27 mouse cellular contexts compared by ENCODE assay signal in the genomic region with DNA sequence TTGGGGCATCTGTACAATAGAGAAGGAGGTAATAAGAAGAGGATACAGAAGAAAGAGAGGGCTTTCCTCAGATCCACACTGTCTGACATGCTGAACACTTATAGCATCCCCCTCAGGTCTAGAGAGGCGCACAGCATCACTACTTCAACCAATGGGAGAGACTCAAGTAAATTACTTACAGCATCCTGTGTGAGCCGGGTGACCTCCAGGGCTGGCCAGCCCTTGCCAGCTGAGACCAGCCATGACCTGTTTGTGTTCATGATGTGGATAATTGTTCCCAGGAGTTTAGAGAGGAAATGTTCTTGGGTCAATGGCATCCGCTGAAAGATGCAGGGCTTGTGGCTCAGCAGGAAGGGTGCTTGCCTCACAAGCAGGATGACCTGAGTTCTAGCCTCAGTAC.
DNase-seq lines count a peak whose midpoint lies in the region; ATAC-seq lines count a peak whose summit lies in the region.
"Had no signal": no experiment of that assay in that cellular context is flagged by ENCODE, and none has a peak within 500 bp of the region (broad histone marks: within the 10 kb centered on the region; RNA-seq: fewer than 3 reads in every experiment).

No protein-coding gene starts in this region.

- H3K4me2 ChIP-seq in forebrain, embryonic 14.5 days (ENCODE audit: low read length) = no peak overlapping the region
- H3K4me2 ChIP-seq in neural tube, embryonic 15.5 days = no peak overlapping the region
- H3K4me2 ChIP-seq: embryonic facial prominence, embryonic 13.5 days; heart, embryonic 12.5 days; hindbrain, embryonic 12.5 days; limb, embryonic 12.5 days; liver, embryonic 11.5 days; midbrain, embryonic 13.5 days had no signal

- no peak overlapping the region for H3K27ac ChIP-seq in forebrain, embryonic 10.5 days
- H3K27ac ChIP-seq in forebrain, embryonic 14.5 days (ENCODE audit: low read depth, low read length) = no peak overlapping the region
- H3K27ac ChIP-seq in neural tube, embryonic 15.5 days (replicated peaks) = no peak overlapping the region
- H3K27ac ChIP-seq: embryonic facial prominence, embryonic 13.5 days; hindbrain, embryonic 12.5 days; limb, embryonic 12.5 days; macrophage; midbrain, embryonic 13.5 days; stomach, postnatal 0 days had no signal

- H3K4me3 ChIP-seq in forebrain, embryonic 10.5 days = no peak overlapping the region
- no peak overlapping the region for H3K4me3 ChIP-seq in forebrain, embryonic 14.5 days (ENCODE audit: low read depth, low read length)
- H3K4me3 ChIP-seq in neural tube, embryonic 15.5 days (replicated peaks) = no peak overlapping the region
- H3K4me3 ChIP-seq: embryonic facial prominence, embryonic 13.5 days; erythroblast, embryonic 14.5 days; heart, embryonic 12.5 days; hindbrain, embryonic 12.5 days; limb, embryonic 12.5 days; midbrain, embryonic 13.5 days had no signal

- H3K9ac ChIP-seq in forebrain, embryonic 14.5 days (ENCODE audit: low read length) = no peak overlapping the region
- no peak overlapping the region for H3K9ac ChIP-seq in neural tube, embryonic 15.5 days (replicated peaks)
- H3K9ac ChIP-seq: embryonic facial prominence, embryonic 13.5 days; heart, embryonic 12.5 days; hindbrain, embryonic 12.5 days; limb, embryonic 12.5 days; liver, postnatal 0 days; midbrain, embryonic 13.5 days had no signal

- H3K27me3 ChIP-seq in forebrain, embryonic 10.5 days (ENCODE audit: poor library complexity, severe bottlenecking) = peaks cover 6% of the 10 kb centered on the region; the same call in 1 of the 2 replicates
- H3K27me3 ChIP-seq in forebrain, embryonic 14.5 days (replicated peaks; ENCODE audit: control insufficient read depth, insufficient read depth, low read length) = no peaks in the 10 kb centered on the region
- no peaks in the 10 kb centered on the region for H3K27me3 ChIP-seq in neural tube, embryonic 15.5 days (replicated peaks)
- H3K27me3 ChIP-seq: embryonic facial prominence, embryonic 13.5 days; heart, embryonic 12.5 days; midbrain, embryonic 13.5 days had no signal

- ATAC-seq in forebrain, embryonic 14.5 days = no peak
- no peak for ATAC-seq in neural tube, embryonic 15.5 days (ENCODE audit: low FRiP score)
- ATAC-seq: forebrain, embryonic 16.5 days; liver, postnatal 0 days; lung, postnatal 0 days; midbrain, embryonic 13.5 days had no signal

- peaks cover 33% of the 10 kb centered on the region for H3K4me1 ChIP-seq in forebrain, embryonic 10.5 days
- no peaks in the 10 kb centered on the region for H3K4me1 ChIP-seq in forebrain, embryonic 14.5 days (ENCODE audit: control insufficient read depth, insufficient read depth, low read length)
- no peaks in the 10 kb centered on the region for H3K4me1 ChIP-seq in neural tube, embryonic 15.5 days
- H3K4me1 ChIP-seq: heart, embryonic 12.5 days had no signal

- no peaks in the 10 kb centered on the region for H3K9me3 ChIP-seq in forebrain, embryonic 10.5 days
- no peaks in the 10 kb centered on the region for H3K9me3 ChIP-seq in forebrain, embryonic 14.5 days (replicated peaks; ENCODE audit: control insufficient read depth, low read length)
- H3K9me3 ChIP-seq in neural tube, embryonic 15.5 days (replicated peaks) = no peaks in the 10 kb centered on the region
- H3K9me3 ChIP-seq: embryonic facial prominence, embryonic 13.5 days; heart, embryonic 12.5 days; hindbrain, embryonic 12.5 days; limb, embryonic 12.5 days; midbrain, embryonic 13.5 days had no signal

- WGBS in forebrain, embryonic 10.5 days = 67% methylated on average over 3 of the region's 3 CpGs
- 74% methylated on average over 3 of the region's 3 CpGs for WGBS in forebrain, embryonic 14.5 days
- WGBS in neural tube, embryonic 15.5 days = 67% methylated on average over 3 of the region's 3 CpGs

- H3K36me3 ChIP-seq in forebrain, embryonic 10.5 days (replicated peaks) = no peaks in the 10 kb centered on the region
- no peaks in the 10 kb centered on the region for H3K36me3 ChIP-seq in forebrain, embryonic 14.5 days (ENCODE audit: control insufficient read depth, insufficient read depth, low read length)
- H3K36me3 ChIP-seq in neural tube, embryonic 15.5 days = no peaks in the 10 kb centered on the region
- H3K36me3 ChIP-seq: embryonic facial prominence, embryonic 13.5 days; heart, embryonic 12.5 days; hindbrain, embryonic 12.5 days; limb, embryonic 12.5 days; midbrain, embryonic 13.5 days had no signal

- DNase-seq in forebrain, embryonic 10.5 days (ENCODE audit: extremely low spot score, low spot score) = peak; percentile 47
- no peak for DNase-seq in forebrain, embryonic 14.5 days (ENCODE audit: low spot score)
- peak; percentile 45 for DNase-seq in neural tube, embryonic 10.5 days (ENCODE audit: extremely low spot score, low spot score)
- peak; percentile 50 for DNase-seq in hindlimb bud, embryonic 11.5 days (ENCODE audit: extremely low spot score, low read depth, low spot score)
- DNase-seq in kidney, postnatal 36 days = no peak
- no peak for DNase-seq in thymus, postnatal 36 days
- DNase-seq: adrenal gland, postnatal 10 days; cerebellum, adult 2 months; cerebellum, postnatal 25 days; gastrocnemius, postnatal 25 days; heart, adult 18-20 months; heart, postnatal 10 days; kidney, adult 8-10 months; kidney, postnatal 10 days; liver, postnatal 0 days had no signal

Comparison
In these comparisons a context has a peak if more than half of its experiments do, and no peak if none do; other contexts are left out.
1. DNase-seq: peak in forebrain, embryonic 10.5 days (single experiment), neural tube, embryonic 10.5 days (single experiment) and hindlimb bud, embryonic 11.5 days (single experiment); none in forebrain, embryonic 14.5 days (single experiment), kidney, postnatal 36 days (0 of 2) and thymus, postnatal 36 days (0 of 2).